Mouse (Mus musculus): ENCODE measurements around the gene Akr1b10. TPM values are rescaled to one million over a fixed set of nuclear protein-coding genes. Genes with fewer than 3 reads are reported as not detected.
"Not testable (repeated sequence)": the region's sequence is repeated elsewhere in the genome, so short reads cannot be mapped to it uniquely, and the experiment has no call there.

The Akr1b10 gene
- polyA plus RNA-seq, 1 experiment from 2014 or later: 16.7 TPM

DNA sequence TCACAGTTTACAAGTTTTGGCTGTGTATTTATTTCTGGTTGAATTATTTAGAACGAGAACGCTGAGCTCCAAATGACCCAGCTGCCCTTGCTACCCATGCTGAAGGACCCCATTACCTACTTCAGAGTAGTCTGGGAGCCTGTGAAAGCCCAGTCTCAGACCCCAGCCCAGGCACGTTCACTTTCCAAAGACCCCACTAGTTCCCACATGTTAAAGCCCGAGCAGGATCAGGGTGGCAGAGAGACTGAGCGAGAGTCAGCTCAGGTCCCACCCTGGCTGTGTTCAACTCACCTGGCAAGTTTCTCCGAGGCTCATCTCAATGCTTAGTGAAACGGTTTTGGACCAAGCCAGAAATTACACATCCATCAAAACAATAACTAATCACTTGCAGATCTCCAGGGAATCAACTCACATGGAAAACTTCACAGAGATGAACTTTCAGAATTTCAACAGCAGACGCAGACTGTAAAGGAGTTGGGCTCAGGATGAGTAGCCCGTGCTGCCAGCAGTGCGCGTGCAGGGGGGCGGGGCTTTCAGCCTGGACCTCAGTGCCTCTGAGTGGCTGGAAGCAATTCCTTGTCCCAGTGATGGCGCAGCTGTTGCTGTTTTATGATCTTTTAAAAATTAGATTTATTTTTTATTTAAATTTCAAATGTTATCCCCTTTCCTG, 818 bp downstream of the Akr1b10 start:
- Histone ChIP-seq H3K4me3 (peak overlapping the region; percentile 65), H3K9me3 (no peaks in the 10 kb centered on the region), H3K27me3 (ENCODE audit: insufficient read depth, poor library complexity, severe bottlenecking) (no peaks in the 10 kb centered on the region), H3K27ac (peak overlapping the region; percentile 83; the same call in 1 of the 2 replicates), H3K4me1 (replicated peaks) (peaks cover 24% of the 10 kb centered on the region; the same call in 1 of the 2 replicates), H3K36me3 (peaks cover 14% of the 10 kb centered on the region; the same call in 1 of the 2 replicates)
- peak; percentile 33 for DNase-seq (ENCODE audit: low spot score)
- WGBS: 4% methylated on average over 13 of the region's 13 CpGs

DNA sequence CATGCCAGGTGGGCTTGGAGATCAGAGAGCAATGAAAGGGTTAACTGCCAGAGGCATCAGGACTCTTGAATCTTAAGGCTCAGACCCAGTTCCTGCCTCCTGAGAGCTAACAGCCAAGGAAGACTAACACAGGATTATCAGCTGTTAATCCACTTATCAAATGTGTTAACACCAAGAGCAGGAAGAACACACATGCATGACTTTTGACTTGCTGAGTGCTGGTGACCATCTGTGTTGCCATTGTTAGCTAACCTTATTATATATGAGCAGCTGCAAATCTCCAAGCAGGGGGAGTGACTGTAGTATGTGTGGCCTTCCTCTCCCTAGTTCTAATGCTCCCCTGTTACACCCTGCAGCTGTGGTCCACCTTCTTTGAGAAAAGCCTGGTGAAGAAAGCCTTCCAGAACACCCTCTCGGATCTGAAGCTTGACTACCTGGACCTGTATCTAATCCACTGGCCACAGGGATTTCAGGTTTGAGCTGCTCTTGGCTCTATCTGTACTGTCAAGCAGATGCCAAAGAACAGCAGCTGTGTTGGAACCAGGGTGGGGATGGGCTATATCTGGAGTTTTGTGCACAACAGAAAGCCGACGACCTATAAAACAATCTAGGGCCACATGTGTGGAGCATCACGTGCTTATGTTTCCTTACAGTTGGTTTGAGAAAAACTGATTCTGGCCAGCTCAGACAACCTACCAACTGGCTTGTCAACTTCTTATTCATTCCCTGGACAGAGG, 4.6 kb downstream of the Akr1b10 start:
- Histone ChIP-seq H3K4me3 (no peak overlapping the region), H3K27ac (no peak overlapping the region), H3K4me1 (replicated peaks) (peaks cover 20% of the 10 kb centered on the region; the same call in 1 of the 2 replicates), H3K27me3 (ENCODE audit: insufficient read depth, poor library complexity, severe bottlenecking) (no peaks in the 10 kb centered on the region), H3K9me3 (peaks cover 7% of the 10 kb centered on the region), H3K36me3 (peaks cover 43% of the 10 kb centered on the region)
- DNase-seq (ENCODE audit: low spot score): no peak
- WGBS: 88% methylated on average over 4 of the region's 4 CpGs

DNA sequence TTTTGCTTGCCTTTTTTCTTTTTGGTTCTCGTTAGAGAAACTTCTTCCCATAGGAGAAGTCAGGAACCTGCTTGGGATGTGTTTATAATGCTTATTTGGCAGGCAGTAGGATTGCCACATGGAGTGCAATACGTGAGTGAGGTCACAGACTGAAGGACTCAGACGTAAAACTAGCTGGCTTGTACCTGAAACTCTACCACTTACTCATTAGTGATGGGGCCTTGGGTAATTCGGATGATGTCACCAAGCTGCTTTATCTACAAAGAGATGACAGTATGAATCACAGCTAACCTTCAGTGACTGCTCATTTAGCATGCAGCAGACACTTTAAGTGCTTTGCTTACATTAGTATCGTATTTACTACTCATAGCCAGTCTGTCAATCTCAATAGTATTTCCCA, 11.9 kb downstream of the Akr1b10 start:
- Histone ChIP-seq H3K4me3 (no peak overlapping the region), H3K4me1 (replicated peaks) (no peaks in the 10 kb centered on the region), H3K27ac (no peak overlapping the region), H3K36me3 (peaks cover 41% of the 10 kb centered on the region), H3K27me3 (ENCODE audit: insufficient read depth, poor library complexity, severe bottlenecking) (no peaks in the 10 kb centered on the region), H3K9me3 (peaks cover 3% of the 10 kb centered on the region)
- 86% methylated on average over 5 of the region's 5 CpGs for WGBS
- DNase-seq (ENCODE audit: low spot score): no peak

DNA sequence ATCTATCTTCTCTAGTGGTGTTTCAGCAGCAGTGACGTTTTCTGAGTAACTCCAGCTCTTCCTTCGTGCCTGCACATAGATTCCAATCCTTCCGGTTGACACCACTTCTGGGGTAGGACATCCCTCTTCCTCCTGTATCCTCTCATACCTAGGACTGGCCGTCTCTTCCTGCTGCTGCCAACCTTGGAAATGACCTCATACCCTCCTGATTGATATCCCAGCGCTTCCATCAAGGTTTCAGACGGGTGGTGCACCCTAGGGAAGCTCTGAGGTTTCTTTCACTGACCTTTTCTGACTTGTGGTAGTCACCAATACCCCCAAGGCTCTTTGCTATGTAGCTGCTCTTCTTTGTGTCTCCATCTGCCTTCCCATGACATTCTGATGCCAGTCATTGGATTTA, 14.4 kb downstream of the Akr1b10 start:
- DNase-seq (ENCODE audit: low spot score): no peak
- Histone ChIP-seq H3K27ac (no peak overlapping the region), H3K36me3 (peaks cover 21% of the 10 kb centered on the region), H3K4me1 (replicated peaks) (no peaks in the 10 kb centered on the region), H3K4me3 (no peak overlapping the region), H3K27me3 (ENCODE audit: insufficient read depth, poor library complexity, severe bottlenecking) (no peaks in the 10 kb centered on the region), H3K9me3 (no peaks in the 10 kb centered on the region)
- WGBS: 89% methylated on average over 6 of the region's 6 CpGs

DNA sequence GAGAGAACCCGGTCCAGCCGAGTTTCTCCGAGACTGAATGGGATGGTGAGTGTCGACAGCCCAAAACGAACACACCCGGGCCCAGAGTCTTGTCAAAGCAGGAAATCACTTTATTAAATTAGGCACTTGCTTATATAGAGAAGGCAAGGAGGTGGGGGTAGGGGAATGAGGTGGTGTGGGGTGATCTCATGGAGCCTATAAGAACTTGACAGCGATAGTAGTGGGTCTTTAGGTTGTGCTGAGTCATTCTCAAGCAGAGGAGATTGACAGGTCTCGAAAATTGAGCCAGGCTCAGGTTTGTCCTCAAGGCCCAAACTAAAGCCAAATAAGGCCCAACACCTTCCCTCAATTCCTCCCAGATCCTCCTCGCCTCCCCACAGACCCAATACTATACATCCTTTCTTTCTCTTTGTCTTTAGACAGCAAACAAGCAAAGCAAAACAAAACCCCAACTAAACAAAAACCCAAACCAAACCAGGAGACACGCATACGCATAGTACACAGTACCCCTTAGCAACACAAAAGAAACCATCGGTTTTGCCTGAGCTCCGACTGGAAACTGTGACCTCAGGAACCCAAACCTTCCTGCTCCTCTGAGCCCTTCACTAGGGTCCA, 15.7 kb downstream of the Akr1b10 start:
- Histone ChIP-seq H3K4me3 (no peak overlapping the region), H3K9me3 (no peaks in the 10 kb centered on the region), H3K36me3 (peaks cover 12% of the 10 kb centered on the region), H3K27me3 (ENCODE audit: insufficient read depth, poor library complexity, severe bottlenecking) (no peaks in the 10 kb centered on the region), H3K4me1 (replicated peaks) (no peaks in the 10 kb centered on the region), H3K27ac (no peak overlapping the region)
- WGBS: 83% methylated on average over 13 of the region's 13 CpGs
- no peak for DNase-seq (ENCODE audit: low spot score)

DNA sequence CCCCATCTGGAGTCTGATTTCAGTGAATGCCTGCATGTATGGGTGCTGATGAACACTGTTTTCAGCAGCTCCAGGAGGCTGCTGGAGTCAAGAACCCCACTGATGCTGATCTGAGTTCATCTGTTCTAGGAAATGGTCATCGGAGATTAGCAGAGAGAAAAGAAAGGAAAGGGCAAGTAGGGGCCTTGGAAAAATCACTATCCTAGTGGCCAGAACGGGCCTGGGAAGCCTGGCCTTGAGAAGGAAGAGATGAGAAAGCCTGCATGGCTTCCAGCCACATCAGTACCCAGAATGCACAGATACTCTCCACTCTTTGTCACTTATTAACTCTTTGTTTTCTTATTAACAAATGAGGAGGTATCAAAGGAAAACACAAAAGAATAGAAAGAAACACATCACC, 16.7 kb downstream of the Akr1b10 start:
- no peak overlapping the region for H3K27ac ChIP-seq
- H3K4me3 ChIP-seq: no peak overlapping the region
- H3K27me3 ChIP-seq (ENCODE audit: insufficient read depth, poor library complexity, severe bottlenecking): no peaks in the 10 kb centered on the region
- WGBS: 84% methylated on average over 2 of the region's 2 CpGs
- DNase-seq (ENCODE audit: low spot score): no peak
- no peaks in the 10 kb centered on the region for H3K9me3 ChIP-seq
- H3K4me1 ChIP-seq (replicated peaks): no peaks in the 10 kb centered on the region
- H3K36me3 ChIP-seq: peaks cover 12% of the 10 kb centered on the region

DNA sequence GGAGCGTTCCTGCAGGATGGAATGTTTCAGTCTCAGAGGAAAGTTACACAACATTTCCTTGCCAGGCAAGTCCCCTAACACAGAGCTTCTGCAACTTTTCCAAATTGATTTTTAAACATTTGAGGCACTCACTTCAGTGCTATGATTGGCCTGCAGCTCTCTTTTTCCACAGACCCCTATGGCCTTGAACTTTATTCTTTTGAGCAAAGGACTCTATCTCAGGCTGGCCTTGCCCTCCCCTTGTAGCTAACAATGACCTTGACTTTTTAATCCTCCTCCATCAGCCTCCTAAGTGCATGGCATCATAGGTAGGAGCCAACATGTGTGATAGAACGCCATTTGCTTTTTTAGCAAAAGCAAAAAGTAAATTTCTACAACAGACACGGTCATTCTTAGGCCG, 22.7 kb downstream of the Akr1b10 start:
- Histone ChIP-seq H3K36me3 (no peaks in the 10 kb centered on the region), H3K9me3 (no peaks in the 10 kb centered on the region), H3K27me3 (ENCODE audit: insufficient read depth, poor library complexity, severe bottlenecking) (no peaks in the 10 kb centered on the region), H3K4me1 (replicated peaks) (no peaks in the 10 kb centered on the region), H3K4me3 (no peak overlapping the region), H3K27ac (no peak overlapping the region)
- no peak for DNase-seq (ENCODE audit: low spot score)
- WGBS: 93% methylated on average over 4 of the region's 4 CpGs

DNA sequence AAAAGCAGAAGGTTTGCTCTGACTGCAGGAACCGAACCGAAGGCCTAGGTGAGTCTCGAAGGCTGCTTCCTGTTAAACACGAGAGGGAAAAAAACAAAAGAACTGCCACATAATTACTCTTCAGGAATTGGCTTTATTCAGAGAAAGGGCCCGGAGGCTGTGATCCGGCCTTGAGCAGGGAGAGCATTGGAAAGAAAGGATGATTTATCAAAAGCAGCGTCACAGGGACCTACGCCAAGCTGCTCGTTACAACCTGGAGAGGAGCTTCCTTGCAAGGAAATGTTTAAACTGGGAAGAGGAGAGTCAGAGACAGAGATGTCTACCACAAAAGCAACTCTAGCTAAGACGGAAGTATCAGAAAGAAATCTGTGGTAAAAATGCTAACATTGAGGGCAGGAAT, 23.4 kb downstream of the Akr1b10 start:
- WGBS: 87% methylated on average over 10 of the region's 10 CpGs

DNA sequence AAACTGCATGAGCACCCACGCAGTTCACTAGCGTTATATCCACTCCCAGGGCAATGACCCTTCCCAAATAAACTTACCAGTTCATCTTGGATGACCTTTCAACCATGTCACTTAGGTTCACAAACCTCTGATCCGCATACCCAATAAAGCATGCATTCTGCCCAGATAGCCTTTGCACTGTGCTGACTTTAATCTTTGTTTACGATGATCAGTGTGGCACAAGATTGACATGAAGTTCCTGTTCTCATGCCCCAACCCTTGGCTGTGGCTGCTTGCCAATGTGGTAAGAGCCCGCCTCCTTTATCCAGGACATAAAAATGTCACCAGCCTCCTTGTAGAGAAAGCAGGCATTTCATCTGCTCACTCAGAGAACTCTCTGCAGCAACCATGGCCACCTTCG, 28.0 kb downstream of the Akr1b10 start, which contains the start of gene Akr1b7:
TSS of gene Akr1b7 (plus strand) at position 312 of the 400 bp plus-strand sequence.
- Histone ChIP-seq H3K4me3 (no peak within 1 kb of the TSS), H3K9me3 (no peaks in the 10 kb centered on the region), H3K27ac (no peak within 1 kb of the TSS), H3K36me3 (no peaks in the 10 kb centered on the region), H3K27me3 (ENCODE audit: insufficient read depth, poor library complexity, severe bottlenecking) (no peaks in the 10 kb centered on the region), H3K4me1 (replicated peaks) (no peaks in the 10 kb centered on the region)
- no peak for DNase-seq (ENCODE audit: low spot score)
- WGBS: 87% methylated on average over 6 of the region's 6 CpGs

More for the DNA sequence above, 23.4 kb downstream of the Akr1b10 start:
- H3K36me3 ChIP-seq: no peaks in the 10 kb centered on the region
- no peaks in the 10 kb centered on the region for H3K27me3 ChIP-seq (ENCODE audit: insufficient read depth, poor library complexity, severe bottlenecking)
- no peak overlapping the region for H3K27ac ChIP-seq
- no peaks in the 10 kb centered on the region for H3K4me1 ChIP-seq (replicated peaks)
- H3K4me3 ChIP-seq: no peak overlapping the region
- no peaks in the 10 kb centered on the region for H3K9me3 ChIP-seq
- DNase-seq (ENCODE audit: low spot score): no peak

DNA sequence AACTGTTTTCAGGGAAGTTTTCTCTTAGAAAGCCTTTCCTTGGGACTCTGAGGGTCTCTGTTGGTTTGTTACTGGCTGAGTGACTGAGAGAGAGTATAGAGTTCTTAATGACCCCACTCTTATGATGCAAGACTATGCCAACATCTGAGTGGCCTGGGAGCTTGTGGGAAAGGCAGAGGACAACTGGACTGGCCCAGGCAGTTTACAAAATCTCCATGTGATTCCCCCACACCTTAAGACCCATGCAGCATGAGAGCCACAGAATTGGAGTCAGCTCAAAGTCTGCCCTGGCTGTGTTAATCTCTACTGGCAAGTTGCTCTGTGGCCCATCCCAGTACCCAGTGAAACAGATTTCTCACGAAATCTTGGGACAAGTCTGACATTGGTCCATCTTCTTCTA, 28.7 kb downstream of the Akr1b10 start:
- no peaks in the 10 kb centered on the region for H3K27me3 ChIP-seq (ENCODE audit: insufficient read depth, poor library complexity, severe bottlenecking)
- DNase-seq (ENCODE audit: low spot score): no peak
- no peak overlapping the region for H3K27ac ChIP-seq
- no peak overlapping the region for H3K4me3 ChIP-seq
- H3K9me3 ChIP-seq: no peaks in the 10 kb centered on the region
- H3K36me3 ChIP-seq: no peaks in the 10 kb centered on the region
- no peaks in the 10 kb centered on the region for H3K4me1 ChIP-seq (replicated peaks)
- 79% methylated on average over 1 of the region's 1 CpGs for WGBS

DNA sequence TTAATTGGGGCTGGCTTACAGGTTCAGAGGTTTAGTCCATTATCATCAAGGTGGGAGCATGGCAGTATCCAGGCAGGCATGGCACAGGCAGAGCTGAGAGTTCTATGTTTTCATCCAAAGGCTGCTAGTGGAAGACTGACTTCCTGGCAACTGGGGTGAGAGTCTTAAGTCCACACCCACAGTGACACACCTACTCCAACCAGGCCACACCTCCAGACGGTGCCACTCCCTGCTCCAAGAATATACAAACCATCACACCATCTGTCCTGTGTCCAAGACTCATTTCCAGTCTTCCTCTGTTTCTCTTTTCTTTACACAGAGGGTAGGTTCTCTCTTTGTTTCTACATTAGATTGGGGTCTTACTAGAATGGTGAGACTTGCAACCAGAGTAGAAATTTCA, 29.4 kb downstream of the Akr1b10 start:
- not testable (repeated sequence) for H3K36me3 ChIP-seq; DNase-seq (ENCODE audit: low spot score); H3K27ac ChIP-seq; H3K4me1 ChIP-seq (replicated peaks); H3K9me3 ChIP-seq; H3K4me3 ChIP-seq; H3K27me3 ChIP-seq (ENCODE audit: insufficient read depth, poor library complexity, severe bottlenecking)
- 67% methylated on average over 1 of the region's 1 CpGs for WGBS

DNA sequence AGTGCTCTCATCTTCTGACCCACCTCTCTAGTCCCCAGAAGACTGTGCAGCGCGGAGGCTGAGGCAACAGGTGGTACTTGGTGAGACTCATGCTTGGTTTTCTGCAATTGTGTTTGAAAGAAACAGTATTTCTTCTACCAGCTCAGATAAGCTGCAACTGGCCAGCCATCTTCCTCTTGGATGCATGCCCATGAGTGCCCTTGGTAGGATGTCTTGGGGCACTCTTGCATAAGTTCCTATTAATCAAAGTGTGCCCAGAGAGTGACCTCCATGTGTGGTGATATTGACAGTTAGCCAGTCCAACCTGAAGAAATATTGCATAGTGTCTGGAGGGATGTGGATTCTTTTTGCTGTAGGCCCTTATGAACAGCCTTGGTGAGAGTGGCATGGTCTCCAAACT, 32.5 kb downstream of the Akr1b10 start:
- no peak for DNase-seq (ENCODE audit: low spot score)
- Histone ChIP-seq H3K27ac (no peak overlapping the region), H3K36me3 (no peaks in the 10 kb centered on the region), H3K27me3 (ENCODE audit: insufficient read depth, poor library complexity, severe bottlenecking) (no peaks in the 10 kb centered on the region), H3K4me1 (replicated peaks) (no peaks in the 10 kb centered on the region), H3K4me3 (no peak overlapping the region), H3K9me3 (no peaks in the 10 kb centered on the region)
- WGBS: 98% methylated on average over 2 of the region's 2 CpGs

DNA sequence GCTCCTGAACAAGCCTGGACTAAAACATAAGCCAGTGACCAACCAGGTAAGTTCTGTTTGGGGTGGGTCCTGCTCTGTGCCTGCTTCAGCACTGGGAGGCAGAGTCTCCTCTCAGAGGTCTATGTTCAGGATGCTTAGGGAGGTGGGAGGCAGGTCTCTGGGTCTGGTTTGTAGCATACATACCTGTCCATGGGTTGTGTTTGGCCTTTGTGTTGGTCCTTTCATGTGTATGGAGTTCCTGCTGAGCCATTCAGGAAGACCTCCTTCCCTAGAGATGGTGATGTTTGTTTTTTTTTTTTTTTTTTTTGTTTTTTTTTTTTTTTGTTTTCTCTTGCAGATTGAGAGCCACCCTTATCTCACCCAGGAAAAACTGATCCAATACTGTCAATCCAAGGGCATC, 35.1 kb downstream of the Akr1b10 start:
- no peaks in the 10 kb centered on the region for H3K4me1 ChIP-seq (replicated peaks)
- no peak overlapping the region for H3K27ac ChIP-seq
- H3K27me3 ChIP-seq (ENCODE audit: insufficient read depth, poor library complexity, severe bottlenecking): no peaks in the 10 kb centered on the region
- H3K36me3 ChIP-seq: no peaks in the 10 kb centered on the region
- no peaks in the 10 kb centered on the region for H3K9me3 ChIP-seq
- DNase-seq (ENCODE audit: low spot score): no peak
- H3K4me3 ChIP-seq: no peak overlapping the region

Measured in hindbrain, embryonic 10.5 days (tissue).